Mouse (Mus musculus) lung, adult 18-20 months (tissue): ENCODE data around the gene Trmt10a.

Experiments used
- DNase-seq, 2 experiments: peaks; one replicate each; pipeline ENCODE4 v3.0.0; 2022; ENCODE audit warnings: mixed read lengths in 2 of 2

The Trmt10a gene

DNA sequence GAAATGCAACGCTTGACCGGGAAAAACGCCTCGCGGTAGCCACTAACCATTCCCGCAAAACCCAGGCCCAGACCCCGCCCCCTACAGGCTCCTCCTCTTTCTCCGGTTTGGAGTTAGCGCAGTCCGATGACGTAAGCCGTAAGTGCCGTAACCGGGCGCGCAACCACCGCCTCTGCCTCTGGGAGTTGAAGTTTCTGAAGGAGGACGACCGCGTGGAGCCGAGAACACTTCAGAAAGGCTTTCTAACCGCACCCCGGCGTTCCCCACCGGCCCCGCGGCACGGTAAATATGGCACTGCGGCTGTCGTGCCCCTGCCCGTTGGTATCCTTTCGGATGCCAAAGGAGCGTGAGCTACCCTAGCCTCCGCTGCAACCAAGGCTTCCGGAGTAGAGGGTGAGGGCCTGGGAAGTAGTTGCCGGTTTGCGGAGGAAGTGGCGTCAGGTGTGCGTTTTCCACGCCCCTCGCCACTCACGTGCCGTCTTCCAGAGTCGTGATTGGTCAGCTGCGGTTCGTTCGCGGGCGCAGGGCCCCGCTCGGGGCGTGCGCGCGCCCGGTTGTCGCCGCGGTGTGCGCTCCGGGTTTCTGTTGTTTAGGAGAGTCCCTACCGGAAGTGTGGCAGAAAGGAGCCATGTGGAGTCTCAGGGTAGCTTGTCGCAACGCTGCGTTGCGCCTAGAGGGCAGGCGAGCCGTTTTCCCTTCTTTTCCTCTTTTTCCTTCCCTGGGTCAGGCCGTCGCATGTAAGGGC is at the start of gene Trmt10a:
Gene Trmt10a (plus strand): TSS at position 134 of the 745 bp plus-strand sequence.
- DNase-seq, result peak; percentile 98 to 99

- no peak for DNase-seq
These were observed 47.9 kb upstream of the Trmt10a start for GRCm38 (mm10) chr3:138095301-138095700.

- no peak for DNase-seq
These were observed 47.5 kb upstream of the Trmt10a start for GRCm38 (mm10) chr3:138095718-138096117.

DNA sequence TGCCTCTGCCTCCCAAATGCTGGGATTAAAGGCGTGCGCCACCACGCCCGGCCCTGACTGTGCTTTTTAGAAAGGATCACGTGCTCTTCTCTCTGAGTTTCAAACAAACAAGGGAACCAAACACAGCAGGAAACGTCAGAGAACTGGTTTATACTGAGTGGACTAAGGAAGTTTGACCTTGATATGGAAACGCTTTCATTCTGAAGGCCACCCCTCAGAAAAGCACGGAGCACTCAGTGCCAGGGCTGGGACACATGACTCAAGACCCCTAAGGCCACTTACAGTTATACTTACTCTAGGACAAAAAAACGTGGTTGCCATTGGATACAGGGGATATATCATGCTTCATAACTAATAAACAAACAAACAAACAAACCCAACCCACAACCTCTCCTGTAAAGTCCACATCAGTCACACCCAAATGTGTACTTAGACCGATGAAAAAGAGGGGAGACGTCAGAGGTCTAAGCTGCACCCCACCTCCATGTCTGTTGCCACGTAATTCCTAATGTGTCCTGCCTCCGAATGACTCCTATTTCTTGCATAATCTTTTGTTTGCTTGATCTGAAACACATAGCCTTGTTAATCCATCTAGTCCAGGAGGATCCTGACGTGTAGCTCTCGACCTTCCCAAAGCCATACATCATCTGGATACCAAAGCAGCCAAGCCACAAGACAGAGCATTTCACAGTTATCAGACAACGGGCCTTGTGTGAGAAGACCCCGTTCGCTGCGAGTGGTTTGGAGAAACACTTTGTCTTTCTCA is 46.8 kb upstream of the Trmt10a start:
- DNase-seq, result no peak

DNA sequence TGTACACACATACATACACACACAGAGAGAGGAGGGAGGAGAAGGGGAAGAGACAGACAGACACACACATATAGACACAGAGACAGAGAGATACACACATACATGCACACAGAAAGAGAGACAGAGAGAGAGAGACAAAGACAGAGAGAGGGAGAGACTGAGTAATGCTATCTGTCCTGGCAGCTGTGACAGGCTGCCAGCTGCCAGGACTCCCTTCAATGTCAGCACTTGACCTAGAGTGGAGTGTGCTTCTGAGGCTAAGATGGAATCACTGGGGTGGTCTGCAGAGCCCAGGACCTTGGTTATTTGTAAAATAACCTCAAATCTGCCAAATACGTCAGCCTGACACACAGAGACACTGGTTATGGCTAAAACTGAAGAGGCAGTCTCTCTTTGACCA is 45.5 kb upstream of the Trmt10a start:
- no peak for DNase-seq

GRCm38 (mm10) chr3:138101936-138102335 is 41.3 kb upstream of the Trmt10a start:
- no peak for DNase-seq

DNA sequence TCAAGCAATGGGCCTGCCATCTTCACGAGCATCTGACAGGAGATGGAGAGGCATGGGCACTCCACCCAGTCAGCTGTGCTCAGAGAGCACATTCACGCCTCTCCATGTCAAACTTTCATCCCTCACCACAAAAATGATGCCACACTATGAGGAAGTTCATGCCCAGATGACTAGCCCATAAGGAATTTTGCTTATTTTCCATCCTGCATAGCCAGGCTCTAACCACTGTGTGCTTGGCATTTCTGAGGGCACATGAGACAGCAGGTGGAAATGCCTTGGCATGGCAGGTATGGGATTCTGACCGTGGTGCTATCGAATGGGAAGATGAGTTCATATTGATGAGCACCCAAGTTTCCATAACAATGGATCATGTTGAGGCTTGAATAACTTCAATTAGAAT is 39.6 kb upstream of the Trmt10a start:
- DNase-seq, result no peak

GRCm38 (mm10) chr3:138105056-138105455 is 38.2 kb upstream of the Trmt10a start:
- no peak for DNase-seq

DNA sequence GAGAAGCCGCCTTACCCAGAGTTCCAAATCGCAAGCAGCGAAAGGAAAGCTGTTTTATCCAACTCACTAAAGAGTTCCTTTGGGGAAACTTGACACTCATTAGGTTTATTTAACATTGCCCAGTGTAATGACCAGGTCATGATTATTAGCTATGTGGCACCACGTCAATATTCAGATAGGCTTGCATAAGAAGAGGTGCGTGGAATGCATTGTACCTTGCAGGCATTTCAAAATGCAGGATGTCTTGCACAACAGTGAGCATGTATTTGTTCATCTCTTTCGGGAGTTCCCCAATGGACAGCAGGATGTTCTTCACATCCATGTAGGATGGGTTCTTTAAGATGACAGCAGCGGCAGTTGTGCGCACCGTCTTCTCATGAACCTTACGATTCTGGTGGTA is 36.4 kb upstream of the Trmt10a start:
- DNase-seq, result peak in 1 of 2 experiments; percentile 10

DNA sequence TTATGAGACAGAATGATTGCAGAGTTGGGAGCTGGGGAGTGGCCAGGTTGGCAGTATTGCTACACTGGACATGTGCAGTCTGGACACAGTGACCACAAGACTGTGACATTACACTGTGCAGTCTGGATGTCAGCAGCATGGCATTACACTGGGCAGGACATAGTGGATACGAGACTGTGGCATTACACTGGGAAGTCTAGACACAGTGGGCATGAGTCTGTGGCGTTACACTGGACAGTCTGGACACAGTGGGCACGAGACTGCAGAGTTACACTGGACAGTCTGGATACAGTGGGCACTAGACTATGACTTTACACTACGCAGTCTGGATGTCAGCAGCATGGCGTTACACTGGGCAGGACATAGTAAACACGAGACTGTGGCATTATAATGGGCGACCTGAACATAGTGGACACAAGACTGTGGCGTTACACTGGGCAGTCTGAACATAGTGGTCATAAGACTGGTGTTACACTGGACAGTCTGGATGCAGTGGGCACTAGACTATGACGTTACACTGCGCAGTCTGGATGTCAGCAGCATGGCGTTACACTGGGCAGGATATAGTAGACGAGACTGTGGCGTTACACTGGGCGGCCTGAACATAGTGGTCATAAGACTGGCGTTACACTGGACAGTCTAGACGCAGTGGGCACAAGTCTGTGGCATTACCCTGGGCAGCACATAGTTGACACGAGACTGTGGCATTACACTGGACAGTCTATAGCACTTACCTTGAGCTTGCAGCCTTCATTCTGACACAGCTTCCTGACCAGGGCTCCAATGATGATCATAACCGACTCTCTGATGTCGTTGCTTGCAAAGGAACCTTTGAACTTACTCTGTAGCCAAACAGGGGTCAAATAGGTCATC is 32.1 kb upstream of the Trmt10a start:
- no peak for DNase-seq

GRCm38 (mm10) chr3:138114106-138114505 is 29.1 kb upstream of the Trmt10a start:
- no peak for DNase-seq

GRCm38 (mm10) chr3:138116871-138117270 is 26.4 kb upstream of the Trmt10a start:
- DNase-seq, result no peak

DNA sequence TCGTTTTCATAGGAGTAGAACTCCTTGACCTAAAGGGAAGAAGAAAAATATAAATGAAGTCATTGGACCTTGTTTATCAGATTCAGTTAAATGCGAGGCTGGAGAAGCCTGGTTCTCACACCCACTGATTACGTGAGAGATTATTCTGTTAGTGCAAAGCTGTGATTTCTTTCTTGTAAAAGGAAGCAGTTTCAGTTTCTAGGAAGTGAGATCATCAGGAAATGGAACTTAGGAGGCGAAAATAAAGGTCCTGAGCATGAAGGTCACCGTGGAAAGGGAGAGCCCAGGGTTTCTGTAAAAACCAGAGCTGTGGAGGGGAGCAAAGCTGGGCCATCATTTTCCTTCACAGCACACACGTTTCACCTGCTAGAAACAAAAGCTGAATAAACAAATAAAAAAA is 24.9 kb upstream of the Trmt10a start:
- DNase-seq, result no peak

DNA sequence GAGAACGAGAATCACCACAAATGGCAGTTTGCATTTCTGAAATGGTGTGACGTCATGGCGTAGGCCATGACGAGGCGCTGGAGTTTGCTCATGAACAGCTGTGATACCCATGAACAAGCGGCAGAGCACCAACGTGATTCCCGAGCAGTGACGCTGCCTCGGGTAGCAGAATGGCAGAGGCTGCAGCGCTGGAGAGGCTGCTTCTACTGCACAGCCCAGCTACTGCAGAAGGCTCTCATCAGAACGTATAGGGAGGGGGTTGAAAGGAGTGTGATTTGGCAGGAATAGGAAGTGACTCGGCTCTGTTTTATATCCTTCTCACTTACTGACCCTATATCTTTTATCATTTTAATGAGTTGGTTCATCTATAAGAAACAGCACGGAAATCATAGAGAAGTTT is 24.4 kb upstream of the Trmt10a start:
- no peak for DNase-seq

GRCm38 (mm10) chr3:138119444-138120105 is 23.7 kb upstream of the Trmt10a start:
- DNase-seq, result no peak

DNA sequence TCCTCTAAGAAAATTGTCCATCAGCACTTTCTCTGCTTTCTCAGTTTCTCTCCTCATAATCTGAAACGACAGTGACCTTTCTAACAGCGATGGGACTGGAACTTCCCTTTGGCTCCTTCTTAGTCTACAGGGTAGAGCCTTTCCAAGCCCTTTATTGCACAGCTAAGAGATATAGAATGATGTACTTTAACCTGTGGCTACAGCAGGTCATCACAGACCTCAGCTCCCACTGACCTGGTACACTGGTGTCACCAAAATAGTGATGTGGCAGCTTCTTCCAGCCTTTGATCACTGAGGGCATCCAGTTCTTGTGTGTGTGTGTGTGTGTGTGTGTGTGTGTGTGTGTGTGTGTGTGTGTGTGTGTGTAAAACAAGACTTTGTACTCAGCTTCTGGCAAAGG is 21.8 kb upstream of the Trmt10a start:
- no peak for DNase-seq

DNA sequence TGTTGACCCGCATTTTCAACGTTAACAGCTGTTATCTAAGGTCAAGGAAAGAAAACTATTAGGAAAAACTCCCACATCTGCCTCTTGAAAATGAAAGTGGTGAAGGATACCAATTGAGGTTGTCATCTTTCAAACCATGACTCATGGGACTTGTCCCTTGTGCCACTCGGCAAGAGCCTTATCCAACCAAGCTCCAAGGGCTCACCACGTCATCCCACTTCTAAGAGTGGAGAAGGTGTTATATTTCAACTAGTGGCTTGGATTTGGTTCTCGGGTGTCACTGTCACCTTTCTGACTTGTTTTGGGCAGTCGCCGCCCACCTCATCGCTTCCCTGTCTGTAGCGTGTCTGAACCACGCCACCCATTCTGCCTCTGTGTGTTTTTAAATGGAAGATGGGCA is 19.4 kb upstream of the Trmt10a start:
- DNase-seq, result no peak

DNA sequence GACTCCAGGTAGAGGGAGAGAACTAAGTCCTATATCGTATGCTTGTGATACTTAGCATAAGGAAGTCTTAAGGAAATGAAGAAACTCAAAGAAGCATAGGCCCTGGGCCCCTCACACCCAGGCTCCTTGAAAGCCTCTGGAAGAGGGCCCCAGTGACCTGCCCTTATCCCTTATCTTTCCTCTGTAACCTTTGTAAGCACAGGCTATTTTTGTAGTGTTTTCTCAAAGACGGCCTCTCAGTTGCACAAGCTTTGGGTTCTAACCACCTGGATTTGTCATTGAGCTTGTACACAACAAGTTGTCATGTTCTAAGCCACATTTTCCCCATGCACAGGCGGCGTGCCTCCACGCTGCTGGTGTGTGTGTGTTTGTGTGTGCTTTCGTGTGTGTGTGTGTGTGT is 14.1 kb upstream of the Trmt10a start:
- no peak for DNase-seq

- DNase-seq, result no peak
These were observed 12.6 kb upstream of the Trmt10a start for GRCm38 (mm10) chr3:138130692-138131091.

DNA sequence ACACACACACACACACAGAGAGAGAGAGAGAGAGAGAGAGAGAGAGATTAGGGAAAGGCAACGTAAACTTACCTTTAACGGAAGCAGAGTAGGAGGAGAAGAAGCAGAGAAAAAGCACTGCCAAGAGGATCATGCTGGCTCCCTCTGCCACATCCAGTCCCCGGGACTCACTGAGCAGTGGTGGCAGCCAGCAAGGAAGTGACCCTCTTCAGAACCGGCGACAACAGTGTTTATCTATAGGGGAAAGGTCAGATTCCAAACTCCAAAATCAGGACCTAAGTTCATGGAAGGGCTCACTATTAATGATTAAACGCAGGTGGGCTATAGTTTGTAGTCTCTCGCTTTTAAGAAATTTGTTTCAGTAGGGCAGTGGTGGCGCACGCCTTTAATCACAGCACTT is 12.1 kb upstream of the Trmt10a start:
- no peak for DNase-seq

DNA sequence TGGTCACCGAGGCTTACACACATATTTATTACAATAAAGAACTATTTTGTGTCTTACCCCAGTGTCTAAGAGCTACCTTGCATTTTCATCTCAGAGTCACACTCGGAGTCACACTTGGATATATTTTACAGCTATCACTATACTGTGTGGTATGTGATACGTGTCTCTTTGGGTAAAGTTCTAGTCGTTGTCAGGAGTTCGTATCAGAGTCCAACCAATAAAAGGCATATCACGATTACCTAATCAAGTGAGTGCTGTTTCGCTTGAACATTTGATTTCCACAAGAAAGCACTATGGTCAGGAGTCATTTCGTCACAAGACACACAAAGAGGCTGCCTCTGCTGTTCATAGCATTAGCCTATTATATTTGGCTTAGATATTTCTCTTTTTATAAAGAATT is 9.8 kb upstream of the Trmt10a start:
- no peak for DNase-seq

GRCm38 (mm10) chr3:138133916-138134315 is 9.3 kb upstream of the Trmt10a start:
- DNase-seq, result no peak

- no peak for DNase-seq
These were observed 8.7 kb upstream of the Trmt10a start for GRCm38 (mm10) chr3:138134528-138134927.
